Mouse (Mus musculus): ENCODE data around the gene Ppara. TPM values are rescaled to one million over a fixed set of nuclear protein-coding genes. Genes with fewer than 3 reads are reported as not detected.

Ppara gene
- polyA plus RNA-seq, 2 experiments = 4.4 to 6.9 TPM

DNA sequence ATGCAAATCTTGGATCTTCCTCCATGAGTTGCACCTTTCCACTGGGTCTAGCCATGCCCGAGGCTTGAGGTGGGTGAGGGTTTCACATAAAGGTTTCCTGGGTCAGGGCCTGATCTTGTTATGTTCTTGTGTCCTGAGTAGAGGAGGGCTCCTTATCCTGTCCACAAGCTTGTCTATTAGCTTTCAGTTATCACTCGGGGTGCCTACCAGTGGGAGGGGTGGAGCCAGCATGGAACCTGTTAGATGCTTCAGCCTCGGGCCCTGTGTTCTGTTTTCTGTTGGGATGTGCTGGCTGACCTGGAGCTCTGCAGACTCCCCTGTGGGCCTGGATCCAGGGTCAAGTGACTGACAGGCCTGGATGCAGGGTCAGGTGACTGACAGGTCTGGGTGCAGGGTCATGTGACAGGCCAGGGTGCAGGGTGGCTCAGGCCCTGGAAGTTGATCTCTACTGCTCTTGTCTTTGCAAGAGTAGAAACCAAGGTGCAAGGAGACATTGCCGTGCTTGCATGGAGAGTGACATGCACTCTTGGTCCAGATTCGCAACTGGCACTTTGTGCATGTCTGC, 107.1 kb downstream of the Ppara start:
- H3K4me1 ChIP-seq (replicated peaks; ENCODE audit: control insufficient read depth in 2 of 2, insufficient read depth in 2 of 2, low read length in 1 of 2) = peaks cover 0 to 4% of the 10 kb centered on the region in 2 experiments; a peak in 1 of 4 replicates
- no peak overlapping the region for H3K4me2 ChIP-seq (ENCODE audit: low read depth)
- no peak overlapping the region for H3K27ac ChIP-seq
- DNase-seq (ENCODE audit: low read depth in 3 of 3, low spot score in 3 of 3) (no peak), ATAC-seq (ENCODE audit: insufficient read depth) (peak; percentile 64; the same call in 1 of the 2 replicates)
- TF ChIP-seq CTCF (IDR thresholded peaks at IDR 0.05; ENCODE audit: low read depth) (no peak), EP300 (IDR thresholded peaks at IDR 0.05; ENCODE audit: low read depth) (no peak)
- 49% methylated on average over 5 of the region's 5 CpGs for WGBS (ENCODE audit: insufficient replicate concordance)
- H3K27me3 ChIP-seq (ENCODE audit: control insufficient read depth, insufficient read depth, low read length) = no peaks in the 10 kb centered on the region
- H3K4me3 ChIP-seq (ENCODE audit: insufficient read depth in 1 of 2, low read depth in 2 of 2, low read length in 2 of 2) = no peak overlapping the region
- H3K36me3 ChIP-seq (replicated peaks; ENCODE audit: control insufficient read depth, insufficient read depth, low read depth) = no peaks in the 10 kb centered on the region
- H3K9me3 ChIP-seq (ENCODE audit: control insufficient read depth, low read length) = no peaks in the 10 kb centered on the region
- no peak overlapping the region for H3K9ac ChIP-seq (replicated peaks)

DNA sequence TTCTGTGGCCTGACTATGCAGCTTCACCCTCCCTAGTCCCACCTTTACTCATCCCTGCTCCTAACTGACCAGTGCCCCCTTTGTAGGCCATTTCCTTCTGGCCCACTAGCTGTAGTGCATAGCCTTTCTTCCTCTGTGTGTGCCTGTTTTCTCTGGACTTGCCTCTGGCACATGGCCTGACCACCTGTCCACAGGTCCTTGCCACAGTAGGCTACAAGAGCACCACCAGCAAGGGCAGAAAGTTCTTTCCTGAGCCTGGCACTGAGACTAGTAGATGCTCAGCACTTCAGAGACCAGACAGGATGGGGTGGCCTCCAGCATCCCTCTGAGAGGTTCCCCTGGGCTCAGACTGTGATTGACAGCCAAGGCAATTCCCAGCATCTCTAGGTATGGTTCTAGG, 110.3 kb downstream of the Ppara start:
- no peak overlapping the region for H3K9ac ChIP-seq (replicated peaks)

DNA sequence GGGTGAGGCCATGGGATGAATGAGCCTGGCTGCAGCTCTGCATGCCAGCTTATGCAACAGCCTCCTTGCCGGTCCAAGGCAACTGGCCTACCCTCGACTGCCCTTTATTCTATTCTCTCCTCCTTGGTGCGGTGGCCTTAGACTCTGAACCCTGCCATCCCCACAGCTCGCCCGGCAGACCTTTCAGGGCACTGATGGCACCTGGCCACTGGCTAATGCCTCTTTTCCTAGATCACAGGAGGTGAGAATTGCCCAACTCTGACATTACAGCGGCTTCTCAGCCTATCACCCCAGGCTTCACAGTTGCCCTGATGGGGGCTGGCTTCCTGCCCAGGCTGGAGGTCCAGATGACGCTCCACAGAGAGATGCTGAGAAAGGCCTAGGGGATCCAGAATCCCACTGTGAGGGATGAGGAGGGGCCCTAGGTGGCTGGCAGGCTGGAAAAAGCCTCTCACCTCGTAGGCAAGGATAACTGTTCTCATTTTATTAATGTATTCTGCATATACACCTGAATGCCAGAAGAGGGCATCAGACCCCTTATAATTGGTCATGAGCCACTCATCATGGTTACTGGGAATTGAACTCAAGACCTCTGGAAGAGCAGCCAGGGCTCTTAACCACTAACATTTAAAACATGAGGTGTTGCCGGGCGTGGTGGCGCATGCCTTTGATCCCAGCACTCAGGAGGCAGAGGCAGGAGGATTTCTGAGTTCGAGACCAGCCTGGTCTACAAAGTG, 117.0 kb downstream of the Ppara start:
- Histone ChIP-seq H3K36me3 (replicated peaks; ENCODE audit: control insufficient read depth, insufficient read depth, low read depth) (no peaks in the 10 kb centered on the region), H3K9me3 (ENCODE audit: control insufficient read depth, low read length) (no peaks in the 10 kb centered on the region), H3K9ac (replicated peaks) (no peak overlapping the region), H3K4me3 (ENCODE audit: insufficient read depth in 1 of 2, low read depth in 2 of 2, low read length in 2 of 2) (no peak overlapping the region), H3K4me1 (replicated peaks; ENCODE audit: control insufficient read depth in 2 of 2, insufficient read depth in 2 of 2, low read length in 1 of 2) (no peaks in the 10 kb centered on the region), H3K27me3 (ENCODE audit: control insufficient read depth, insufficient read depth, low read length) (no peaks in the 10 kb centered on the region), H3K4me2 (ENCODE audit: low read depth) (no peak overlapping the region), H3K27ac (no peak overlapping the region)
- TF ChIP-seq CTCF (IDR thresholded peaks at IDR 0.05; ENCODE audit: low read depth) (peak; percentile 39; the same call in 1 of the 2 replicates), EP300 (IDR thresholded peaks at IDR 0.05; ENCODE audit: low read depth) (no peak)
- no peak for ATAC-seq (ENCODE audit: insufficient read depth)
- 68% methylated on average over 12 of the region's 12 CpGs for WGBS (ENCODE audit: insufficient replicate concordance)
- DNase-seq (ENCODE audit: low read depth in 3 of 3, low spot score in 3 of 3) = no peak

More for the DNA sequence above, 110.3 kb downstream of the Ppara start:
- no peaks in the 10 kb centered on the region for H3K36me3 ChIP-seq (replicated peaks; ENCODE audit: control insufficient read depth, insufficient read depth, low read depth)
- H3K4me2 ChIP-seq (ENCODE audit: low read depth) = no peak overlapping the region
- no peak for DNase-seq (ENCODE audit: low read depth in 3 of 3, low spot score in 3 of 3)
- no peak overlapping the region for H3K4me3 ChIP-seq (ENCODE audit: insufficient read depth in 1 of 2, low read depth in 2 of 2, low read length in 2 of 2)
- ATAC-seq (ENCODE audit: insufficient read depth) = no peak
- H3K4me1 ChIP-seq (replicated peaks; ENCODE audit: control insufficient read depth in 2 of 2, insufficient read depth in 2 of 2, low read length in 1 of 2) = peaks cover 0 to 4% of the 10 kb centered on the region in 2 experiments; a peak in 1 of 4 replicates
- H3K27ac ChIP-seq = no peak overlapping the region
- no peaks in the 10 kb centered on the region for H3K27me3 ChIP-seq (ENCODE audit: control insufficient read depth, insufficient read depth, low read length)
- no peak for TF ChIP-seq CTCF (IDR thresholded peaks at IDR 0.05; ENCODE audit: low read depth)
- TF ChIP-seq EP300 (IDR thresholded peaks at IDR 0.05; ENCODE audit: low read depth) = no peak
- no peaks in the 10 kb centered on the region for H3K9me3 ChIP-seq (ENCODE audit: control insufficient read depth, low read length)

MicroRNAs encoded within 50 kb of the gene (microRNA counts, 519-probe panel; counts per million panel counts)
- 6,095 counts per million, percentile 46 among the panel's probes with 10 or more counts for microRNA mmu-let-7b
- microRNA mmu-let-7c = 7,116 counts per million, percentile 67 among the panel's probes with 10 or more counts

Small RNAs within 50 kb of the gene (microRNA-seq; reads per million reads assigned to microRNA genes)
- 805 reads per million, percentile 70 among the genes with 10 or more reads in this experiment for gene Mirlet7b
- gene Mirlet7c-2 = 19.9 reads per million, percentile 28 among the genes with 10 or more reads in this experiment

Other genes starting within 250 kb of the Ppara start
- gene 7530416G11Rik, start 231.8 kb upstream of the Ppara start, polyA plus RNA-seq (2012; rRNA removed) = not detected in 2 replicates
- not detected in 2 replicates for gene 7530416G11Rik, start 231.8 kb upstream of the Ppara start, polyA plus RNA-seq (2014; fragmentation: Nextera tagmentation; extraction: Ambion mirVana)
- gene Wnt7b, start 152.5 kb upstream of the Ppara start, polyA plus RNA-seq (2012; rRNA removed) = 0.08 and 0.19 TPM in 2 replicates
- gene Wnt7b, start 152.5 kb upstream of the Ppara start, polyA plus RNA-seq (2014; fragmentation: Nextera tagmentation; extraction: Ambion mirVana) = 0.03 and 0.29 TPM in 2 replicates
- gene Cdpf1, start 76.7 kb downstream of the Ppara start, polyA plus RNA-seq (2012; rRNA removed) = 15.7 and 19.7 TPM in 2 replicates
- gene Cdpf1, start 76.7 kb downstream of the Ppara start, polyA plus RNA-seq (2014; fragmentation: Nextera tagmentation; extraction: Ambion mirVana) = 23.7 and 26.2 TPM in 2 replicates
- gene Pkdrej, start 86.8 kb downstream of the Ppara start, polyA plus RNA-seq (2012; rRNA removed) = 0.08 and 0.10 TPM in 2 replicates
- gene Pkdrej, start 86.8 kb downstream of the Ppara start, polyA plus RNA-seq (2014; fragmentation: Nextera tagmentation; extraction: Ambion mirVana) = 0.13 and 0.14 TPM in 2 replicates
- 3.8 and 4.0 TPM in 2 replicates for gene Ttc38, start 97.3 kb downstream of the Ppara start, polyA plus RNA-seq (2012; rRNA removed)
- gene Ttc38, start 97.3 kb downstream of the Ppara start, polyA plus RNA-seq (2014; fragmentation: Nextera tagmentation; extraction: Ambion mirVana) = 4.5 and 7.0 TPM in 2 replicates
- gene Gtse1, start 124.8 kb downstream of the Ppara start, polyA plus RNA-seq (2012; rRNA removed) = 20.6 TPM in 2 replicates
- gene Gtse1, start 124.8 kb downstream of the Ppara start, polyA plus RNA-seq (2014; fragmentation: Nextera tagmentation; extraction: Ambion mirVana) = 21.1 and 22.9 TPM in 2 replicates
- gene Trmu, start 144.3 kb downstream of the Ppara start, polyA plus RNA-seq (2012; rRNA removed) = 9.5 and 15.2 TPM in 2 replicates
- 10.9 and 12.7 TPM in 2 replicates for gene Trmu, start 144.3 kb downstream of the Ppara start, polyA plus RNA-seq (2014; fragmentation: Nextera tagmentation; extraction: Ambion mirVana)

All from liver, embryonic 14.5 days (tissue).